16 mouse cellular contexts compared by ENCODE assay signal in the genomic region with DNA sequence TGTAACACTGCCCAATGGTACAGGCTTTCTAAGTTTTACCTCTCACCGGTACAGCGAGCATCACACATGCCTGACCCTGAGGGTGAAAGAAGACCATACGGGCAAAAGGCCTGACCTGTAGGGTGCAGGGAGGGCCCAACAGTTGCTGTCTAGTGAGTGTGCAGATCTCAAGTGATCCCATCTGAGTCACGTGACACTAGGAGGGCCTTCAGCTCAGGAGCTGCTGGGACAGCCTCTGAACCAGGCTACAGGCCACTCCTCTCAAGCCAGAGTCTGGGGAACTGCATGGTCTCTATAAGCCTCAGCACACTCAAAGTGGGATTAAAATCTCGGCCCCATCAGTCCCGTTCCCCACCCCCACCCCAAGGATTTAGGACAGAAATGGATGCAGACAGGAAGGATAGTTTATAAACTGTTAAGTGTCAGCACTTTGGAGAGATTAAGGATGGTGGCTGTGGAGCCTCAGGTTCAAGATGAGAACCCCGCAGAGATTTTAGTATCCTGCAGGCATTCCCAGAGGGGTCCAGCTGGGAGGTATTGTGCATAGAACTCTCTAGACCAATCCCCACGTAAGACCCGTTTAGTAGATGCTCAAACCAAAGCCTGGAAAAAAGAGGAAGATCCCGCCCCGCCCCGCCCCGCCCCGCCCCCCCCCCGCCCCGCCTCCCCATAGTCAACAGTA. TPM values are rescaled to one million over a fixed set of nuclear protein-coding genes. Genes with fewer than 3 reads are reported as not detected.
DNase-seq lines count a peak whose midpoint lies in the region; ATAC-seq and TF ChIP-seq lines count a peak whose summit lies in the region.
"Had no signal": no experiment of that assay in that cellular context is flagged by ENCODE, and none has a peak within 500 bp of the region (broad histone marks: within the 10 kb centered on the region; RNA-seq: fewer than 3 reads in every experiment).

No protein-coding gene starts in this region.

- ATAC-seq in hindbrain, embryonic 11.5 days (ENCODE audit: low FRiP score) = 0 out of 2 replicates have a peak, but pooled peaks have one; percentile 7
- no peak for ATAC-seq in hindbrain, embryonic 16.5 days
- peak; percentile 59 for ATAC-seq in intestine, embryonic 16.5 days

- no peak overlapping the region for H3K4me2 ChIP-seq in hindbrain, embryonic 11.5 days (replicated peaks; ENCODE audit: low read depth, low read length)
- no peak overlapping the region for H3K4me2 ChIP-seq in hindbrain, embryonic 16.5 days (ENCODE audit: low read length)
- no peak overlapping the region for H3K4me2 ChIP-seq in intestine, embryonic 16.5 days (ENCODE audit: low read depth, low read length)
- H3K4me2 ChIP-seq: heart, embryonic 11.5 days; hindbrain, embryonic 15.5 days; neural tube, embryonic 13.5 days had no signal

- no peak overlapping the region for H3K9ac ChIP-seq in hindbrain, embryonic 11.5 days (ENCODE audit: low read depth, low read length)
- H3K9ac ChIP-seq in hindbrain, embryonic 16.5 days (ENCODE audit: low read depth, low read length) = no peak overlapping the region
- no peak overlapping the region for H3K9ac ChIP-seq in intestine, embryonic 16.5 days (ENCODE audit: low read depth, low read length)
- H3K9ac ChIP-seq: hindbrain, embryonic 15.5 days; neural tube, embryonic 13.5 days had no signal

- H3K9me3 ChIP-seq in hindbrain, embryonic 11.5 days (ENCODE audit: control insufficient read depth, low read length) = no peaks in the 10 kb centered on the region
- H3K9me3 ChIP-seq in hindbrain, embryonic 16.5 days (ENCODE audit: control insufficient read depth, low read length) = no peaks in the 10 kb centered on the region
- no peaks in the 10 kb centered on the region for H3K9me3 ChIP-seq in intestine, embryonic 16.5 days (ENCODE audit: control insufficient read depth, low read length)
- H3K9me3 ChIP-seq: hindbrain, embryonic 15.5 days; neural tube, embryonic 13.5 days had no signal

- WGBS in hindbrain, embryonic 11.5 days = 30% methylated on average over 9 of the region's 16 CpGs
- WGBS in hindbrain, embryonic 16.5 days = 25% methylated on average over 16 of the region's 16 CpGs
- 20% methylated on average over 16 of the region's 16 CpGs for WGBS in intestine, embryonic 16.5 days

- no peak for DNase-seq in hindbrain, embryonic 11.5 days (ENCODE audit: low spot score)
- DNase-seq in R1 (ENCODE audit: low read depth, low spot score) = peak; percentile 85
- no peak for DNase-seq in cerebellum, adult 11-12 months
- DNase-seq in gastrocnemius, adult 18-20 months (ENCODE audit: low spot score) = no peak
- DNase-seq in gastrocnemius, postnatal 36 days = no peak
- DNase-seq: cerebellum, postnatal 25 days; heart, postnatal 14 days; left cerebral cortex, postnatal 4 days; lung, adult 18-20 months had no signal

- H3K79me2 ChIP-seq in C2C12 (ENCODE audit: control insufficient read depth, insufficient read depth) = no peaks in the 10 kb centered on the region

- no peaks in the 10 kb centered on the region for H3K27me3 ChIP-seq in hindbrain, embryonic 11.5 days (ENCODE audit: control insufficient read depth, insufficient read depth, low read length)
- H3K27me3 ChIP-seq in hindbrain, embryonic 16.5 days (replicated peaks; ENCODE audit: control insufficient read depth, insufficient read depth, low read length) = no peaks in the 10 kb centered on the region
- H3K27me3 ChIP-seq in C2C12 (ENCODE audit: control insufficient read depth, insufficient read depth, insufficient read length) = peaks cover 15% of the 10 kb centered on the region
- no peaks in the 10 kb centered on the region for H3K27me3 ChIP-seq in intestine, embryonic 16.5 days (replicated peaks; ENCODE audit: control insufficient read depth, insufficient read depth, low read length)
- H3K27me3 ChIP-seq: hindbrain, embryonic 15.5 days; neural tube, embryonic 13.5 days had no signal

- H3K27ac ChIP-seq in hindbrain, embryonic 11.5 days (ENCODE audit: low read depth, low read length) = no peak overlapping the region
- H3K27ac ChIP-seq in hindbrain, embryonic 16.5 days (ENCODE audit: low read depth, low read length) = no peak overlapping the region
- H3K27ac ChIP-seq in intestine, embryonic 16.5 days (ENCODE audit: low read length) = no peak overlapping the region
- H3K27ac ChIP-seq: hindbrain, embryonic 15.5 days; neural tube, embryonic 13.5 days had no signal

- no peak overlapping the region for H3K4me3 ChIP-seq in hindbrain, embryonic 11.5 days (ENCODE audit: low read depth, low read length)
- no peak overlapping the region for H3K4me3 ChIP-seq in hindbrain, embryonic 16.5 days (ENCODE audit: low read length)
- no peak overlapping the region for H3K4me3 ChIP-seq in C2C12 (ENCODE audit: insufficient read depth, poor library complexity, severe bottlenecking)
- H3K4me3 ChIP-seq in intestine, embryonic 16.5 days (ENCODE audit: low read length) = no peak overlapping the region
- H3K4me3 ChIP-seq: hindbrain, embryonic 15.5 days; neural tube, embryonic 13.5 days had no signal

- H3ac ChIP-seq in C2C12 (ENCODE audit: control insufficient read depth, insufficient read length, low read depth) = no peak overlapping the region

- H3K36me3 ChIP-seq in hindbrain, embryonic 11.5 days (ENCODE audit: control insufficient read depth, insufficient read depth, low read length) = no peaks in the 10 kb centered on the region
- H3K36me3 ChIP-seq in hindbrain, embryonic 16.5 days (ENCODE audit: control insufficient read depth, insufficient read depth, low read length) = no peaks in the 10 kb centered on the region
- H3K36me3 ChIP-seq in C2C12 (ENCODE audit: control insufficient read depth, insufficient read depth) = no peaks in the 10 kb centered on the region
- H3K36me3 ChIP-seq in intestine, embryonic 16.5 days (ENCODE audit: control insufficient read depth, insufficient read depth, low read length) = no peaks in the 10 kb centered on the region
- H3K36me3 ChIP-seq: hindbrain, embryonic 15.5 days; neural tube, embryonic 13.5 days had no signal

- no peaks in the 10 kb centered on the region for H3K79me3 ChIP-seq in C2C12 (ENCODE audit: low read depth)

- no peaks in the 10 kb centered on the region for H3K4me1 ChIP-seq in hindbrain, embryonic 11.5 days (replicated peaks; ENCODE audit: control insufficient read depth, insufficient read depth, low read length)
- H3K4me1 ChIP-seq in hindbrain, embryonic 16.5 days (ENCODE audit: control insufficient read depth, insufficient read depth, low read depth, low read length) = peaks cover 3% of the 10 kb centered on the region; the same call in 1 of the 2 replicates
- peaks cover 7% of the 10 kb centered on the region for H3K4me1 ChIP-seq in intestine, embryonic 16.5 days (ENCODE audit: control insufficient read depth, insufficient read depth, low read length)

- TF ChIP-seq CTCF in C2C12 (IDR thresholded peaks at IDR 0.05; ENCODE audit: control insufficient read depth, insufficient read depth, insufficient read length) = no peak

- intact Hi-C loops in gastrocnemius, postnatal 36 days (cut with DNase I) = no loop called here

TF ChIP-seq in C2C12, 6 proteins besides CTCF, POLR2A, EP300 and RAD21:
- TF ChIP-seq FOSL1 (IDR thresholded peaks at IDR 0.05; ENCODE audit: insufficient read depth, low read length, poor library complexity, severe bottlenecking) (no peak), MAX (IDR thresholded peaks at IDR 0.05) (no peak), CEBPB (IDR thresholded peaks at IDR 0.05; ENCODE audit: low read depth) (no peak), MYOD1 (IDR thresholded peaks at IDR 0.05; ENCODE audit: control insufficient read depth, insufficient read length, low read depth) (no peak), USF1 (IDR thresholded peaks at IDR 0.05; ENCODE audit: low read depth) (peak; percentile 25), MYOG (IDR thresholded peaks at IDR 0.05; ENCODE audit: control insufficient read depth, extremely low read depth, insufficient read length) (no peak)
TF ChIP-seq in C2C12: peak in this region for 1.

RNA-seq across cellular contexts. Expression of gene Col13a1, which starts 40.6 kb away (rescaled TPM):
- polyA plus RNA-seq in hindbrain, embryonic 11.5 days (2014; fragmentation: Nextera tagmentation; extraction: Ambion mirVana) = 1.5 and 1.9 TPM in 2 replicates
- 2.4 and 3.1 TPM in 2 replicates for polyA plus RNA-seq in hindbrain, embryonic 16.5 days (2015; fragmentation: Nextera tagmentation; extraction: Ambion mirVana)
- not detected for polyA plus RNA-seq in C2C12 (2012; fragmentation: generic; extraction: Trizol)
- polyA plus RNA-seq in intestine, embryonic 16.5 days (2015; fragmentation: Nextera tagmentation; extraction: Ambion mirVana) = 4.5 and 5.7 TPM in 2 replicates
- 1 to 10 TPM in 1 of 2 experiments, under 1 TPM in 1; 0.78 to 1.0 TPM for total RNA-seq in gastrocnemius, adult 18-20 months (2021)
- total RNA-seq in gastrocnemius, postnatal 36 days (2021) = 1 to 10 TPM; 1.0 to 1.3 TPM
- total RNA-seq: monocyte, adult 5-6 weeks had no signal
